Mouse (Mus musculus) heart, postnatal 14 days (tissue): ENCODE measurements at regions not wholly inside any gene's neighbourhood (a gene's known extent, or its start where the extent isn't known, plus 50 kb on each side); places are given as distances from the start of the nearest gene placed in this dataset.

ENCODE experiments used
- DNase-seq, 2 experiments: peaks; one replicate each; pipeline ENCODE4 v3.0.0; 2021 to 2022
- intact Hi-C: fragments of 180-260 bp; cut with DNase I; formaldehyde crosslinking; loops from one replicate; pipeline ENCODE4 v1.15.1; 2025

DNA sequence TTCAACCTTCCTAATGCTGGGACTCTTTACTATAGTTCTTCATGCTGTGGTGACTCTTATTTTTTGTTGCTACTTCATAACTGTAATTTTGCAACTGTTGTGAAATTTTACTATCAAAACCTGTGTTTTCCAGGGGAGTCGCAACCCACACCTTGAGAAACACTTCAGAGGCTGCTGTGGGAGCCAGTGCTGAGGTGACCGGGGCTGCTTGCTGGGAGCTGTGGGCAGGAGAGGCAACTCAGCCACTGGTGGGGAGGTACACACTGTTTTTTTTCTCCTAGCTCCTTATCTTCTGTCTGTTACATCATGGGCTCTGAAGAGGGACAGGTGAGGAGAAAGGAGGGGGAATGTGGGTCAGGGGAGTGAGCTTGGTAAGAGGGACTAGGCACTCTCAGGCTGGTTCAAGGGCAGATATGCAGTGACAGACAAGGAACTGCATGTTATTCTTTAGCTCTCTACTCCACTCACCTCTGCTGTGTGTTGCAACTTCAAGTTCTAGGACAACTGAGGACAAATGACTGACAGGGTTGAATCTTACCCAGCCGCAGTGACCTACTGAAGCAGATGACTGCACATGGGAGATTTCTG, 62.7 kb upstream of the Hhip start:
- intact Hi-C loops, result no loop called here

DNA sequence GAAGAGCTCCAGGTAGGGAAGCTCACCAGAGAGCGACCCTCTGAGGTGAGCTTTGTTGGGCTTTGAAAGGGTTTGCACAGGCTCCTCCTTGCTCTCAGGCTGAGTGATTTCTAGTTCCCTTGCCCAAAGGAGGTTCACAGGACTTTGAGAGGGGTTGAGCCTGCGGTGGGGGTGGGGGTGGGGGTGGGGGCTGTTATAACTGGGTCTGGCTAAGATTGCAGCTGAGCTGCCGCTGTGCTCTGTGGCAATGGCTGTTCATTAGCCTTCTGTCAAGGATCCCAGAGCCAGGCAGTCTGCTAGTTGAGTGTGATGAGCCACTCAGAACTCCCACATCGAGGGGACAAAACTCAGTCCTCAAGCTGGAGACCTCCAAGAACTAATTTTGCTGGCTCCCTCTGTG, 59.5 kb upstream of the Hhip start:
- no peak for DNase-seq
- intact Hi-C loops, result no loop called here

More for the DNA sequence above, 62.7 kb upstream of the Hhip start:
- no peak for DNase-seq
